Mouse (Mus musculus) neural tube, embryonic 15.5 days (tissue): ENCODE results near the gene Foxl1. TPM values are rescaled to one million over a fixed set of nuclear protein-coding genes. Genes with fewer than 3 reads are reported as not detected.

ENCODE experiments used
- ATAC-seq: fragments of 200-750 bp; cut with Nextera tagmentation; 2 replicates; pipeline ENCODE4 v1.8.0; 2017; ENCODE audit warnings: mild to moderate bottlenecking, moderate TSS enrichment, moderate library complexity; ENCODE audit not compliant: low FRiP score
- H3K27ac ChIP-seq: fragments of 300-500 bp; sonication (generic); replicated peaks from 2 replicates; pipeline ENCODE4 v1.5.1; 2015; ENCODE audit warnings: mild to moderate bottlenecking, inconsistent platforms
- H3K27me3 ChIP-seq: fragments of 300-500 bp; sonication (generic); replicated peaks from 2 replicates; pipeline ENCODE4 v1.6.1; 2015; ENCODE audit warnings: inconsistent platforms
- H3K36me3 ChIP-seq: fragments of 300-500 bp; sonication (generic); 2 replicates; pipeline ENCODE4 v1.6.1; 2015; ENCODE audit warnings: inconsistent platforms
- H3K4me1 ChIP-seq: fragments of 300-500 bp; sonication (generic); 2 replicates; pipeline ENCODE4 v1.6.1; 2015; ENCODE audit warnings: inconsistent platforms
- H3K4me2 ChIP-seq: fragments of 300-500 bp; sonication (generic); 2 replicates; pipeline ENCODE4 v1.6.1; 2015; ENCODE audit warnings: inconsistent platforms, mild to moderate bottlenecking, moderate library complexity
- H3K4me3 ChIP-seq: fragments of 300-500 bp; sonication (generic); replicated peaks from 2 replicates; pipeline ENCODE4 v1.5.1; 2015; ENCODE audit warnings: mild to moderate bottlenecking, inconsistent platforms
- H3K9ac ChIP-seq: fragments of 300-500 bp; sonication (generic); replicated peaks from 2 replicates; pipeline ENCODE4 v1.6.1; 2015; ENCODE audit warnings: mild to moderate bottlenecking, inconsistent platforms
- H3K9me3 ChIP-seq: fragments of 300-500 bp; sonication (generic); replicated peaks from 2 replicates; pipeline ENCODE4 v1.6.1; 2016; ENCODE audit warnings: inconsistent platforms
- WGBS: fragments of 180-500 bp; shearing (Covaris S2); methylation state at CpG from one replicate; pipeline ENCODE4 v1.1.7; 2015; ENCODE audit warnings: mixed read lengths; 5-methylcytosine and 5-hydroxymethylcytosine counted together
- microRNA-seq: library from miRNA; unstranded; fragments of <30 nt; microRNA quantifications from one replicate; pipeline ENCODE4, GENCODE M21; 2017
- polyA plus RNA-seq: library from polyadenylated mRNA; unstranded; fragments of >200 nt; fragmentation: Nextera tagmentation; extraction: Ambion mirVana; gene quantifications from 2 replicates; pipeline ENCODE4 v1.2.1, GENCODE M21; 2015

Gene Foxl1
- polyA plus RNA-seq, 1 experiment from 2014 or later: 0.15 TPM

GRCm38 (mm10) chr8:121174721-121175539 lies 47.2 kb downstream of the Foxl1 start:
- Histone ChIP-seq H3K9ac (no peak overlapping the region), H3K9me3 (no peaks in the 10 kb centered on the region), H3K36me3 (no peaks in the 10 kb centered on the region), H3K27ac (no peak overlapping the region), H3K27me3 (peaks cover 7% of the 10 kb centered on the region), H3K4me1 (peaks cover 21% of the 10 kb centered on the region), H3K4me3 (no peak overlapping the region), H3K4me2 (0 out of 2 replicates have a peak overlapping the region, but pooled peaks have one; percentile 5)
- ATAC-seq: no peak
- 33% methylated on average over 30 of the region's 30 CpGs for WGBS

DNA sequence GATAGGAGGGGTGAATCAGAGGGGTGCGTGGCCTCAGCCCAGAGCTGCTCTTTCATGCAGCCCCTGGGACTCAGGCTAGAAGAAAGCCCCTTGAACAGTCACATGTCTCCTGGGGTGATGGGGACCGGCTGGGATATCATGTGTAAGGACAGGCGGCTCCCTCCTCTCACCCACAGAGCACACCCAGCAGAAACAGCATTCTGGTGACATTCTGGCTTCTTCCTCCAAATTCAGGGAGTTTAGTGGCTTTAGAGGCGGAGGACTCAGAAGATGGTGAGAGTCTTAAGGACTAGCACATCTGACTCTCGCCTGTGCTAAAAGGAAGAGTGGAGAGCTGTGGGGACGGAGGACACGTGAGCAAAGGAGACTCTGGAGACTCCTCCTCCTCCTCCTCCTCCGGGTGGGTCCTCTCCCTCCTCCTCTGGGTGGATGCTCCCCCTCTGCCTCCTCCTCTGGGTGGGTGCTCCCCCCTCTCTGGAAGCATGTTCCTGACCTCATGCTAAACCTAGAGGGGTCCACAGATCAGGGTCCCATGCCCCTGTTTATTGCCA lies 47.9 kb downstream of the Foxl1 start:
- Histone ChIP-seq H3K4me3 (no peak overlapping the region), H3K9ac (no peak overlapping the region), H3K27ac (no peak overlapping the region), H3K27me3 (peaks cover 7% of the 10 kb centered on the region), H3K36me3 (no peaks in the 10 kb centered on the region), H3K4me2 (no peak overlapping the region), H3K4me1 (peaks cover 20% of the 10 kb centered on the region), H3K9me3 (no peaks in the 10 kb centered on the region)
- WGBS: 66% methylated on average over 8 of the region's 8 CpGs
- no peak for ATAC-seq

DNA sequence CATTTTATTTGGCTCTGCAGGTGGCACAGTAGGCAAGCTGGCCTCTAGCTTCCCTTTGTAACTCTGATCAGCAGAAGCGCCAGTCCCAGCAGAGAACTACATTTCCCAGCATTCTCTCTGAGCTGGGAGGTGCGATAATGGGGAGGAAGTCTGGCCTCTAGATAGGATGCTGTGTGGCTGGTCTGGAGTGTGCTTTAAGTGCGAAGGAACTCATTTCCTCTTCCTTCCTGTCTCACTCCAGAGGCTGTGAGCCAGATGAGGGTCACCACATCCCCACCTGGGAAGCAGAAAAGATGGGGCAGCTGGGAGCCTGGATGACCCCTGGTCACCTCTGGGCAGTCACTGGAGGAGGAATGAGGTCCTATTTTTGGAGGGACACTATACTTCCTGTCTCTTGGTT lies 48.6 kb downstream of the Foxl1 start:
- 29% methylated on average over 3 of the region's 3 CpGs for WGBS
- Histone ChIP-seq H3K4me3 (no peak overlapping the region), H3K27ac (no peak overlapping the region), H3K36me3 (no peaks in the 10 kb centered on the region), H3K27me3 (peaks cover 7% of the 10 kb centered on the region), H3K9me3 (no peaks in the 10 kb centered on the region), H3K4me1 (peaks cover 27% of the 10 kb centered on the region), H3K9ac (no peak overlapping the region), H3K4me2 (no peak overlapping the region)
- no peak for ATAC-seq

Small RNA genes lying within 50 kb of the gene (microRNA-seq; reads per million reads assigned to microRNA genes)
- not detected for gene Gm27530

Other genes starting within 250 kb of the Foxl1 start
- gene Foxf1, start 43.6 kb upstream of the Foxl1 start, polyA plus RNA-seq: 1.6 and 15.7 TPM in 2 replicates
- 50.6 and 52.5 TPM in 2 replicates for gene Mthfsd, start 19.5 kb upstream of the Foxl1 start, polyA plus RNA-seq
- 3.4 TPM in 2 replicates for gene Foxc2, start 11.8 kb upstream of the Foxl1 start, polyA plus RNA-seq